Mouse (Mus musculus): ENCODE results near the gene Baz2a.
"Not testable (repeated sequence)": the region's sequence is repeated elsewhere in the genome, so short reads cannot be mapped to it uniquely, and the experiment has no call there.

Gene Baz2a

GRCm38 (mm10) chr10:128111227-128111626 is 19.9 kb downstream of the Baz2a start:
- DNase-seq (ENCODE audit: low read depth, low spot score), result no peak

DNA sequence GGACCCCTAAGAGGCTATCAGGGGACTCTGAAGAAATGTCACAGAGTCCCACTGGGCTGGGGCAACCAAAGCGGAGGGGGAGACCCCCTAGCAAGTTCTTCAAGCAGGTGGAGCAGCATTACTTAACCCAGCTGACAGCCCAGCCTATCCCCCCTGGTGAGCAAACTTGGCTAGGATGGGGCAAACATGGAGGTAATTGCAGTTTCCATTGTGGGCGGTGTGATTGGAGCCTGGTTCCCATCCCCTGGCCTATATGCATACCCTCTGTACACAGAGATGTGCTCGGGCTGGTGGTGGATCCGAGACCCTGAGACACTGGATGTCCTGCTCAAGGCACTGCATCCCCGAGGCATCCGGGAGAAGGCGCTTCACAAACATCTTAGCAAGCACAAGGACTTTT is 32.5 kb downstream of the Baz2a start:
- DNase-seq (ENCODE audit: low read depth, low spot score), result no peak

GRCm38 (mm10) chr10:128124831-128125230 is 33.5 kb downstream of the Baz2a start:
- DNase-seq (ENCODE audit: low read depth, low spot score), result no peak

GRCm38 (mm10) chr10:128125951-128126350 is 34.6 kb downstream of the Baz2a start:
- no peak for DNase-seq (ENCODE audit: low read depth, low spot score)

- no peak for DNase-seq (ENCODE audit: low read depth, low spot score)
These were observed 36.1 kb downstream of the Baz2a start for GRCm38 (mm10) chr10:128127497-128127896.

GRCm38 (mm10) chr10:128128143-128128542 is 36.8 kb downstream of the Baz2a start:
- no peak for DNase-seq (ENCODE audit: low read depth, low spot score)

DNA sequence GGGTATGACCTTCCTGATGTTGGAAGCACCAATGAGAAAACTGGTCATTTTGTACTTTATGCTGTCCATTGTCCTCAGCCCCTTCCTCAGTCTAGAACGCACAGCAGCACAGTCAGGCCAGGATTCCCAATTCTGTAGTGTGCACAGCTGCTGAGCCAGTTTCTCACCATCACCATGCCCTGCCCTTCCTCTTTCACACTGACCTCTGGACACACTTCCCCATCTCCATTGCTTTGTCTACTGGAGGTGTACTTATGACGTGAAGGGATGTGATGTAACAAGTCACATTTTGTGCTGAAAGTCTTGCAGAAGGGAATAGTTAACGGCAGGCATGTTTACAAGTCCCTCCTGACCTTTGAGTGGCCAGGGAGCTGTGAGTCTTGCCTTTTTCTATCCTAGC is 39.9 kb downstream of the Baz2a start:
- DNase-seq (ENCODE audit: low read depth, low spot score), result no peak

DNA sequence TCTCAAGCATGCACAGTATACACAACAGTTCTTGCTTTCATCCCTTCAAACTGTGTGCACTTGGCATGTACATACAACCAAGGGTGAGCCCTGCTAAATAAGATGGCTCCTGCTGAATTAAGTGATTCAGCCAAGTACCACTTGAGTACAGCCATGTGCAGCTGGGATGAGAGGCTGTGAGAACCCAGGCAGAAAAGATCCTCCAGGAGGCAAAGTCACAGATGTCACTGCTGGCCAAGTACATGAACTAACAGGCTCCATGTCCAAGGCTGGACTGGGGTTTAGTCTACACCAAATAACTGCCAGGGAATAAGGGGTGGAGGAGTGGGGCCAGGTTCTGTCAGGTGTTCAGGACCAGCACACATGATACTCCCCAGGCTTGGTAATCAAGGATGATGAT is 40.4 kb downstream of the Baz2a start:
- DNase-seq (ENCODE audit: low read depth, low spot score), result no peak

DNA sequence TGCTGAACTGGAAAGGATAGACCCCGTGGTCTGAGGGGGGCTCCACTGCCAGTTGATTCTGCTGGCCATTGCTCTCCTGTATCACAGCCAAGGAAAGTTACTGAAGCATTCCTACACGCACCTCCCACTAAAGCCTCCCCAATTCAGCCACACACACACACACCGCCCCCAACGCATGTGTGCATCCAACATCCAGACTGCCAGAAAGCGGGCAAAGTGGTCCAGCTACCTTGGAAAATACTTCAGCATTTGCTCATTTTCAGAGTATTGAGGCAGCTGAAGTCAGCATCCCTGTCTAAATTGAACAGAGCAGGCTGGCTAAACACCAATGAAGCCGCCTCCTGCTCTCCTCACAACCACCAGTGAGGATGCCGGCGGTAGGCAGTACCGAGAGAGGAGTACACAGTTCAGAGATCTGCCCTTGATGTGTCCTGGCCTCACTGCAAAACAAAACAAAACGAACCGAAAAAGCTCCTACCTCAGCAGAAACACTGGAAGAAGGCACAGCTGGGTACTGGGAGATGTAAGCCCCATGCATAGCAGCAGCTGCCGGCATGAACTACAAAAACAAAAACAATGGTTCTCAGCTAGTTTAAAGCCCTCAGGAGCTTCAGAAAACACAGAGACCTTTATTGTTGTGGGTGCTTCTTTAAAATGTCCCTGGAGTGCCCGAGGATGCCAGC is 42.4 kb downstream of the Baz2a start:
- DNase-seq (ENCODE audit: low read depth, low spot score), result no peak

DNA sequence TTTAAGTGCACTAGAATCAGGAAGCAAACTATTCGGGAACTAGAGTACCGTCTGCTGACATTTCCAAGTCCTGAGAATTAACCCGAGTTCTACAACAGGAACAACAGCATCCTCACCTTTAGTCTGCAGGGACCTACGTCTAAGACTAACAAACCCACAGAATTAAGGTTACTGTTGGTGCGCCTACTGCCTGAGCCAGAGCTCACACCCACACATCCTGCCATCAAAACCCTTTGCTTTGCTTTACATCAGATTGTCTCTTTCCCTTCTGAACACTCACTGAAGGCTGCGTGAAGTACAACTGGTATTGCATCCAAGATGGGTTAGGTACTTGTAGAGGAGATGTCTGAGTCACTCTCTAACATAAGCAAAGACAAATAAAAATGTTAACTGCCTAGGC is 44.0 kb downstream of the Baz2a start:
- DNase-seq (ENCODE audit: low read depth, low spot score), result no peak

- peak; percentile 64 for DNase-seq (ENCODE audit: low read depth, low spot score)
These were observed 49.0 kb downstream of the Baz2a start for GRCm38 (mm10) chr10:128140236-128140952.

DNA sequence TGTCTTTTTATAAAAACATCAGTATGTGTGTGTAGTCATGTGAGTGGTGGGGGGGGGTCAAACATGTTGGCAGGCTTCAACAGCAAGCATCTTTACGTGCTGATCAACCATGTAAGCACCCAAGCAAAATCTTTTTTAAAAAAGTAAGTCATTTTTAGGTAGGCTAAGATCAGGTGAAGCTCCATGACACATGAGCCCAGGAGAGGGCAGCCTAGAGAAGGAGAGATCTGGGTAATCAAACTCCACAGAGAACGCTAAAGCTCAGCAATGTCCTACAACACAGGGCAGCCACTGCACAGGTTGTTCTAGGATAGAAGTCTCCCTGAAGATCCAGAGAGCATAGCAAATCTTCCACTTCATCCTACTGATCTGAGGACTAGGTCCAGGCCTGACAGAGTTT is 50.8 kb downstream of the Baz2a start:
- DNase-seq (ENCODE audit: low read depth, low spot score), result no peak

DNA sequence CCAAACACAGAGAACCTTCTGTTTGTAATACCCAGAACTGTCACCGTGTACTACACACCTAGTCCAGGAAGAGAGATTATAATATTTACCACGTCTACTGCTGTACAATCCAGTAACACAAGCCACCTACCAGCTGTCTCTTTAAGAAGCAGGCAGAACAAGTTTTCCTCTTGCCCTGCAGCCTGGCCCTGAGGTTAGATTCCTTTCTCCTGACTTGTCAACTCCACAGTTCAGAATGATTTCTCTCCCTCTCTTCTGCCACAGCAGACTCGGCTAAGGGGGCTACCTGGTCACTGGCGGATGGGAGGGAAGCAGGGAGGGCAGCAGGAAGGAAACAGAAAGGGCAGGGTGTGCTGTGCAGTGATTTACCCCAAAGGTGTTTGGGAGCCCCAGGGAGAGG is 52.3 kb downstream of the Baz2a start:
- DNase-seq (ENCODE audit: low read depth, low spot score), result no peak

GRCm38 (mm10) chr10:128144961-128145360 is 53.6 kb downstream of the Baz2a start:
- DNase-seq (ENCODE audit: low read depth, low spot score), result no peak

DNA sequence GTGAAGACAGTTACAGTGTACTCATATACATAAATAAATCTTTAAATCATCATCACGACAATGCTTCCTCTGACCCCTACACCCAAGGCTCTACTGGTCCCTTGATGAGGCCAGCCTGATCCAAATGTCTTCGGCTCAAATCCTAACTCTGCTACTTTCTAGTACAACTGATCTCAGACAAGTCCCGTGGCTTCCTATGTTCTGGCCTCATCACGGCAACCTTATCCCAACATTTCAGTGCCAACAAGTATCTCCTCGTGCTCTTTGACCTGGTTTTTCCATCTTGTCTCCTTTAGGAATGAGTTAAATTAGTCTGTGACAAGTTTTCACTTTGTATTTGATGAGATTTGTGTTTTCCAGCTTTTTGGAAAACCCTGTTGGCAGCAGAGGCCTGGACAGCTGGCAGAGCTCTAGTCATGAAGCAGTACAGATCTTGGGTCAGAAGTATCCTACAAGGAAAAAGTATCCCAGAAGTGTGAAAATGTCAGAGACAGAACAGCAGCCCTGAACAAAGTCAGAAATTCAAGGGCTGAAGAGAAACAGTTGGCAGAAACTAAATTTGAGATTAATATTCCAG is 57.5 kb downstream of the Baz2a start:
- DNase-seq (ENCODE audit: low read depth, low spot score), result no peak

- peak; percentile 77 for DNase-seq (ENCODE audit: low read depth, low spot score)
These were observed 58.2 kb downstream of the Baz2a start for GRCm38 (mm10) chr10:128149592-128149991.

DNA sequence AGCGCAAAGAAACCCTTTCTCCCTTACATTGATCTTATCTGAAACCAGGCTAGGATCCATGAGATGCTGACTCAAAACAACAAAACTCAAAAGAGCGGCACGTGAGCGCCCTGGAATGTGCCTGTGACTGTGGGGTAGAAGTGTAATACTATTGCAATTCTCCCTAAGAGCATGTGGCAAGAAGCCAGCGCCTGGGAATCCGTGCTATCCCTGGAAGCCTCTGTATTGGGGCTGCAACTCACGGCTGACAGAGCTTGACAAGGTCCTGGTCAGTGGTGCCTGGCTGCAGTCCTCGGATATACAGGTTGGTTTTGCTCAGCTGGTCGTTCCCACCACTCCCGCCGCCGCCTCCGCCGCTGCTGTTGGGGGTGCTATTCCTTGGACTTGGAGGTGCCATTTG is 59.6 kb downstream of the Baz2a start:
- no peak for DNase-seq (ENCODE audit: low read depth, low spot score)

DNA sequence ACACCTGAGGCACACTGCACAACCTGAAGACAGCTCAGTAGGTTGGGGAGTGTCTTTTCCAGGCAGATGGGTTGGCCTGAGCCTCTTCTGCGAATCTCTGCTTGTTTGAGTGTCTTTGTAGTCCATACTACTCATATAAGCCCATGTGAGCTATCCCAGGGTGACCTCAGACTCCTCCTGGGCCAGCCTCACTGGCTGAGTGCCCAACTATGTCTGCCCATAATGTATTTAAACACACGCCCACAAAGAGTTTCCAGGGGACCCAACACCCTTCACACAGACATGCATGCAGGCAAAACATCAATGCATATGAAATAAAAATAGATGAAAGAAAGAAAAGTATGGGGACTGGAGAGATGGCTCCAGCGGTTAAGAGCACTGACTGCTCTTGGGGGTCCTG is 62.6 kb downstream of the Baz2a start:
- DNase-seq (ENCODE audit: low read depth, low spot score), result no peak

DNA sequence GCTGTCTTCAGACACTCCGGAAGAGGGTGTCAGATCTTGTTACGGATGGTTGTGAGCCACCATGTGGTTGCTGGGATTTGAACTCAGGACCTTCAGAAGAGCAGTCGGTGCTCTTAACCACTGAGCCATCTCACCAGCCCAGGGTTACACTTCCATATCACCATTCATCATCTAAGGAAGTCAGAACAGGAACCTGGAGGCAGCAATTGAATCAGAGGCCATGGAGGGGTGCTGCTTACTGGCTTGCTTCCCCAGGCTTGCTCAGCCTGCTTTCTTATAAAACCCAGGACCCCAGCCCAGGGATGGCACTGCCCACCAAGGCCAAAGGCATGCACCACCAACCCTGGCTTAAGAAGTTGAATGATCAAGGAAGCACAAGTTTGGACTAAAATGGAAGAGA is 74.3 kb downstream of the Baz2a start:
- DNase-seq (ENCODE audit: low read depth, low spot score), result not testable (repeated sequence)

- DNase-seq (ENCODE audit: low read depth, low spot score), result no peak
These were observed 75.7 kb downstream of the Baz2a start for GRCm38 (mm10) chr10:128167091-128167490.

- not testable (repeated sequence) for DNase-seq (ENCODE audit: low read depth, low spot score)
These were observed 80.0 kb downstream of the Baz2a start for GRCm38 (mm10) chr10:128171348-128171747.

GRCm38 (mm10) chr10:128175302-128175701 is 83.9 kb downstream of the Baz2a start:
- DNase-seq (ENCODE audit: low read depth, low spot score), result no peak

All from WW6 (cell line).